Mouse (Mus musculus) heart, postnatal 0 days (tissue): ENCODE results near the gene Dnajb8.

Experiments used
- CTCF ChIP-seq: IDR thresholded peaks from 2 replicates; pipeline ENCODE4 v1.5.1; 2016; ENCODE audit warnings: antibody characterized with exemption, control low read depth, low read depth
- EP300 ChIP-seq: IDR thresholded peaks from 2 replicates; pipeline ENCODE4 v1.6.1; 2016; ENCODE audit warnings: antibody characterized with exemption, low read depth

- no peak for TF ChIP-seq CTCF
- TF ChIP-seq EP300, result no peak
These were observed 3.0 kb upstream of the Dnajb8 start for GRCm38 (mm10) chr6:88219094-88219493.
